Mouse (Mus musculus) cerebellum, adult 18-20 months (tissue): ENCODE data around the gene Msi2.

Source experiments
- DNase-seq, 2 experiments: peaks; one replicate each; pipeline ENCODE4 v3.0.0; 2021

Gene Msi2

GRCm38 (mm10) chr11:88612141-88612540, 106.2 kb downstream of the Msi2 start:
- DNase-seq: no peak

- no peak for DNase-seq
These were observed 107.5 kb downstream of the Msi2 start for GRCm38 (mm10) chr11:88610809-88611208.

- no peak for DNase-seq
These were observed 108.2 kb downstream of the Msi2 start for GRCm38 (mm10) chr11:88610112-88610511.

- DNase-seq: no peak
These were observed 109.7 kb downstream of the Msi2 start for GRCm38 (mm10) chr11:88608584-88608983.

GRCm38 (mm10) chr11:88607725-88608383, 110.5 kb downstream of the Msi2 start:
- no peak for DNase-seq

- no peak for DNase-seq
These were observed 112.5 kb downstream of the Msi2 start for GRCm38 (mm10) chr11:88605771-88606170.

GRCm38 (mm10) chr11:88605098-88605525, 113.2 kb downstream of the Msi2 start:
- no peak for DNase-seq

GRCm38 (mm10) chr11:88604635-88605034, 113.7 kb downstream of the Msi2 start:
- no peak for DNase-seq

- no peak for DNase-seq
These were observed 114.9 kb downstream of the Msi2 start for GRCm38 (mm10) chr11:88603366-88603765.

GRCm38 (mm10) chr11:88602471-88603120, 115.7 kb downstream of the Msi2 start:
- no peak for DNase-seq

GRCm38 (mm10) chr11:88600194-88600593, 118.1 kb downstream of the Msi2 start:
- DNase-seq: no peak

- DNase-seq: peak; percentile 48 to 58
These were observed 118.8 kb downstream of the Msi2 start for GRCm38 (mm10) chr11:88599332-88600130.

GRCm38 (mm10) chr11:88598848-88599175, 119.5 kb downstream of the Msi2 start:
- DNase-seq: no peak

GRCm38 (mm10) chr11:88598150-88598847, 120.0 kb downstream of the Msi2 start:
- DNase-seq: no peak

- no peak for DNase-seq
These were observed 122.7 kb downstream of the Msi2 start for GRCm38 (mm10) chr11:88595616-88596015.

- DNase-seq: no peak
These were observed 123.3 kb downstream of the Msi2 start for GRCm38 (mm10) chr11:88594804-88595611.

GRCm38 (mm10) chr11:88594010-88594409, 124.3 kb downstream of the Msi2 start:
- DNase-seq: no peak

- peak; percentile 56 to 70 for DNase-seq
These were observed 126.2 kb downstream of the Msi2 start for GRCm38 (mm10) chr11:88592099-88592498.

- DNase-seq: no peak
These were observed 127.7 kb downstream of the Msi2 start for GRCm38 (mm10) chr11:88590647-88591046.

GRCm38 (mm10) chr11:88589641-88590040, 128.7 kb downstream of the Msi2 start:
- peak; percentile 56 to 67 for DNase-seq

- no peak for DNase-seq
These were observed 129.6 kb downstream of the Msi2 start for GRCm38 (mm10) chr11:88588688-88589210.

GRCm38 (mm10) chr11:88587710-88588109, 130.6 kb downstream of the Msi2 start:
- DNase-seq: no peak
